Mouse (Mus musculus) midbrain, embryonic 16.5 days (tissue): ENCODE measurements at regions not wholly inside any gene's neighbourhood (a gene's known extent, or its start where the extent isn't known, plus 50 kb on each side); places are given as distances from the start of the nearest gene placed in this dataset.

Experiments
- ATAC-seq: fragments of 200-750 bp; cut with Nextera tagmentation; 2 replicates; pipeline ENCODE4 v1.8.0; 2017; ENCODE audit warnings: moderate TSS enrichment
- H3K27ac ChIP-seq: fragments of 300-500 bp; sonication (generic); 2 replicates; pipeline ENCODE4 v1.5.1; 2014; ENCODE audit warnings: mild to moderate bottlenecking, low read length, mixed read lengths
- H3K27me3 ChIP-seq: fragments of 300-500 bp; sonication (generic); 2 replicates; pipeline ENCODE4 v1.6.1; 2014; ENCODE audit warnings: low read depth, low read length, mixed read lengths; ENCODE audit not compliant: control insufficient read depth, insufficient read depth
- H3K36me3 ChIP-seq: fragments of 300-500 bp; sonication (generic); 2 replicates; pipeline ENCODE4 v1.6.1; 2014; ENCODE audit warnings: mild to moderate bottlenecking, low read length, moderate library complexity, mixed read lengths; ENCODE audit not compliant: control insufficient read depth, insufficient read depth
- H3K4me1 ChIP-seq: fragments of 300-500 bp; sonication (generic); 2 replicates; pipeline ENCODE4 v1.6.1; 2014; ENCODE audit warnings: mild to moderate bottlenecking, low read length, mixed read lengths; ENCODE audit not compliant: control insufficient read depth, insufficient read depth
- H3K4me2 ChIP-seq: fragments of 300-500 bp; sonication (generic); 2 replicates; pipeline ENCODE4 v1.6.1; 2014; ENCODE audit warnings: mild to moderate bottlenecking, low read length, mixed read lengths
- H3K4me3 ChIP-seq: fragments of 300-500 bp; sonication (generic); 2 replicates; pipeline ENCODE4 v1.5.1; 2014; ENCODE audit warnings: low read depth, mild to moderate bottlenecking, low read length, moderate library complexity, mixed read lengths
- H3K9ac ChIP-seq: fragments of 300-500 bp; sonication (generic); 2 replicates; pipeline ENCODE4 v1.6.1; 2014; ENCODE audit warnings: low read depth, low read length, mixed read lengths
- H3K9me3 ChIP-seq: fragments of 300-500 bp; sonication (generic); replicated peaks from 2 replicates; pipeline ENCODE4 v1.6.1; 2014; ENCODE audit warnings: mild to moderate bottlenecking, low read length, mixed read lengths; ENCODE audit not compliant: control insufficient read depth, poor library complexity, severe bottlenecking
- WGBS: fragments of 180-500 bp; shearing (Covaris S2); extraction: QIAGEN DNeasy Blood & Tissue Kit; methylation state at CpG from one replicate; pipeline ENCODE4 v1.1.7; 2014; 5-methylcytosine and 5-hydroxymethylcytosine counted together

GRCm38 (mm10) chr1:186458099-186458637 is 247.6 kb downstream of the Tgfb2 start:
- no peak overlapping the region for H3K4me2 ChIP-seq
- H3K9me3 ChIP-seq: no peaks in the 10 kb centered on the region
- H3K4me3 ChIP-seq: no peak overlapping the region
- no peak for ATAC-seq
- H3K27me3 ChIP-seq: no peaks in the 10 kb centered on the region
- no peak overlapping the region for H3K9ac ChIP-seq
- no peaks in the 10 kb centered on the region for H3K4me1 ChIP-seq
- no peak overlapping the region for H3K27ac ChIP-seq
- no peaks in the 10 kb centered on the region for H3K36me3 ChIP-seq
- 25% methylated on average over 2 of the region's 2 CpGs for WGBS

GRCm38 (mm10) chr1:186457098-186457497 is 248.7 kb downstream of the Tgfb2 start:
- H3K27me3 ChIP-seq: no peaks in the 10 kb centered on the region
- ATAC-seq: no peak
- no peak overlapping the region for H3K4me2 ChIP-seq
- no peak overlapping the region for H3K27ac ChIP-seq
- H3K4me3 ChIP-seq: no peak overlapping the region
- WGBS: 72% methylated on average over 8 of the region's 8 CpGs
- H3K9me3 ChIP-seq: no peaks in the 10 kb centered on the region
- no peaks in the 10 kb centered on the region for H3K4me1 ChIP-seq
- H3K9ac ChIP-seq: no peak overlapping the region
- H3K36me3 ChIP-seq: no peaks in the 10 kb centered on the region

DNA sequence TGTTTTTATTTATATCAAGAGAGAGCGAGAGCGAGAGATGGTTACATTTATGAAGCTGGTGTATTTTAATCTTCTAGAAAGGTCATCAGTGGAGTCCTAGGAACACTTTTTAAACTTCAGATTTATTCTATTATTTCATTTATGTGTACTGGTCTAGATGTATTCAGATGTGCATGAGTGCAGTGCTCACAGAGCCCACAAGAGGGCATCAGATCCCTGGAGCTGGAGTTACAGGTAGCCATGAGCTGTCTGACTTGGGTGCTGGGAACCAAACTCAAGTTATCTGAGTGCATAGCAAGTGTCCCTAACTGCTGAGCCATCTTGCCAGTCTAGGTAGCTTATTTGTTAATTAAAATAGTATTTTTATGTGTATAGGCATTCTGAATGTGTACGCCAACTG is 249.7 kb downstream of the Tgfb2 start:
- H3K27me3 ChIP-seq: no peaks in the 10 kb centered on the region
- no peaks in the 10 kb centered on the region for H3K4me1 ChIP-seq
- no peak overlapping the region for H3K27ac ChIP-seq
- ATAC-seq: no peak
- H3K9me3 ChIP-seq: no peaks in the 10 kb centered on the region
- H3K36me3 ChIP-seq: no peaks in the 10 kb centered on the region
- 97% methylated on average over 3 of the region's 3 CpGs for WGBS
- H3K4me2 ChIP-seq: no peak overlapping the region
- no peak overlapping the region for H3K9ac ChIP-seq
- no peak overlapping the region for H3K4me3 ChIP-seq

- 87% methylated on average over 7 of the region's 7 CpGs for WGBS
- Histone ChIP-seq H3K36me3 (no peaks in the 10 kb centered on the region), H3K4me2 (no peak overlapping the region), H3K9me3 (no peaks in the 10 kb centered on the region), H3K27ac (no peak overlapping the region), H3K4me3 (no peak overlapping the region), H3K9ac (no peak overlapping the region), H3K27me3 (no peaks in the 10 kb centered on the region), H3K4me1 (no peaks in the 10 kb centered on the region)
- no peak for ATAC-seq
Measured at GRCm38 (mm10) chr1:186455177-186455660, 250.6 kb downstream of the Tgfb2 start.

DNA sequence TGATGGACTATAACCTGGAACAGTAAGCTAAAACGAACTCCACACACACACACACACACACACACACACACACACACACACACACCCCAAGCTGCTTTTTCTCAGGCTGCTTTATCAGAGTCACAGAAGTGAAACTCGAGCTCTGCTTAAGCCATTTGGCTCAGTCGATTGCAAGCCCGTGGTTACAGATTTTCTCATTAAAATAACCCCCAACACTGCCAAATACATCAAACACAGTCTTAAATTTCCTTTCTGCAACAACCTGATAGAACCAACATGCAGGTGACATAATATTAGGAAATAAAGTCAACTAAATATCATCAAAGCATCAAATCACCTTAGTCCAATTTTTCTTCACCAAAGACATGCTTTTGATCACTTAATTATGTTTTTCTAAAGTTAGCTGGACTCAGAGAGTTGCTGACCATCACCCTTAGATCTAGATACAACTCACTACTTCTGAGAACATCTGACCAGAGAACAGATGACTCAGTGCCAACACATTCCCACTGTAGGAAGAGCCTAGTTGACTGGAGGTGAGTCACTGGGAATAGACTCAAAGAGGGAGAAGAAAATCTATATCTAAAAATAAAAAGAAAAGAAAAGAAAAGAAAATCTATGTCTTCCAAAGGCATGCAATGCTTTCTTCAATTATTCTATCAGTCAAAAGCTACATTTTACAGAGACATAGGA is 251.2 kb downstream of the Tgfb2 start:
- no peak for ATAC-seq

GRCm38 (mm10) chr1:186448841-186449650 is 256.7 kb downstream of the Tgfb2 start:
- no peak for ATAC-seq
- H3K27me3 ChIP-seq: no peaks in the 10 kb centered on the region
- H3K4me3 ChIP-seq: no peak overlapping the region
- H3K9ac ChIP-seq: no peak overlapping the region
- no peak overlapping the region for H3K4me2 ChIP-seq
- H3K4me1 ChIP-seq: 0 out of 2 replicates have a peak, but pooled peaks cover 5% of the 10 kb centered on the region
- H3K9me3 ChIP-seq: no peaks in the 10 kb centered on the region
- no peaks in the 10 kb centered on the region for H3K36me3 ChIP-seq
- WGBS: 45% methylated on average over 16 of the region's 16 CpGs
- no peak overlapping the region for H3K27ac ChIP-seq

More for the DNA sequence above, 251.2 kb downstream of the Tgfb2 start:
- Histone ChIP-seq H3K27me3 (no peaks in the 10 kb centered on the region), H3K4me1 (no peaks in the 10 kb centered on the region), H3K4me2 (no peak overlapping the region), H3K9me3 (no peaks in the 10 kb centered on the region), H3K36me3 (no peaks in the 10 kb centered on the region), H3K4me3 (no peak overlapping the region), H3K27ac (no peak overlapping the region), H3K9ac (no peak overlapping the region)
- WGBS: 62% methylated on average over 4 of the region's 4 CpGs

- Histone ChIP-seq H3K27ac (no peak overlapping the region), H3K4me3 (no peak overlapping the region), H3K27me3 (no peaks in the 10 kb centered on the region), H3K36me3 (no peaks in the 10 kb centered on the region), H3K4me1 (0 out of 2 replicates have a peak, but pooled peaks cover 5% of the 10 kb centered on the region), H3K9ac (no peak overlapping the region), H3K4me2 (no peak overlapping the region), H3K9me3 (no peaks in the 10 kb centered on the region)
- no peak for ATAC-seq
- 83% methylated on average over 1 of the region's 1 CpGs for WGBS
Measured at GRCm38 (mm10) chr1:186447521-186447920, 258.3 kb downstream of the Tgfb2 start.

- H3K4me3 ChIP-seq: no peak overlapping the region
- 0 out of 2 replicates have a peak, but pooled peaks cover 5% of the 10 kb centered on the region for H3K4me1 ChIP-seq
- H3K9ac ChIP-seq: no peak overlapping the region
- H3K9me3 ChIP-seq: no peaks in the 10 kb centered on the region
- ATAC-seq: no peak
- H3K27me3 ChIP-seq: no peaks in the 10 kb centered on the region
- H3K4me2 ChIP-seq: no peak overlapping the region
- WGBS: 43% methylated on average over 5 of the region's 5 CpGs
- no peak overlapping the region for H3K27ac ChIP-seq
- no peaks in the 10 kb centered on the region for H3K36me3 ChIP-seq
Measured at GRCm38 (mm10) chr1:186444701-186445131, 261.1 kb downstream of the Tgfb2 start.

DNA sequence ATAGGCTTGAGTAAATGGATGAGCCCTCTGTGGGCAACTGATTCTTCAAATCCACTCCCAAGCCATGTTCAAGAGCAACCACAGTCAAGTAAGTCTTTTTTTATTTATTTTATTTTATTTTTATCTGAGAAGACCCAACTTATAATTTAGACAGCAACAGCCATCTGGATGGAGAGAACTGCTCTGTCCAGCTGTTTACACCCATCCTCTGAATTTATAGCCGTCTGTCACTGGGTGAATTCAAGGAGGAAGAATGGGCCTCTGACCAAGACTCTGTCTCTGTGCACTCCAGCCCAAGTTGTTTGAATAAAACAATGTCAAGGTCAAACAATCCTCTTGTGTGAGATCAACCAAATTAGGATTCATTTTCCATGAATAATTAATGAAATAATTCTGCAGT is 263.6 kb downstream of the Tgfb2 start:
- Histone ChIP-seq H3K27ac (no peak overlapping the region), H3K27me3 (no peaks in the 10 kb centered on the region), H3K9me3 (no peaks in the 10 kb centered on the region), H3K36me3 (no peaks in the 10 kb centered on the region), H3K4me2 (no peak overlapping the region), H3K4me3 (no peak overlapping the region), H3K4me1 (no peaks in the 10 kb centered on the region), H3K9ac (no peak overlapping the region)
- ATAC-seq: no peak
- 71% methylated on average over 1 of the region's 1 CpGs for WGBS
